Mouse (Mus musculus) liver, embryonic 16.5 days (tissue): ENCODE measurements around the gene Cdc42bpb. TPM values are rescaled to one million over a fixed set of nuclear protein-coding genes. Genes with fewer than 3 reads are reported as not detected.

Source experiments
- ATAC-seq: fragments of 200-750 bp; cut with Nextera tagmentation; 2 replicates; pipeline ENCODE4 v1.8.0; 2017; ENCODE audit warnings: low read depth, mild to moderate bottlenecking, moderate number of reproducible peaks, moderate library complexity
- H3K27ac ChIP-seq: fragments of 300-500 bp; sonication (generic); 2 replicates; pipeline ENCODE4 v1.5.1; 2014; ENCODE audit warnings: mild to moderate bottlenecking, low read length
- H3K27me3 ChIP-seq: fragments of 300-500 bp; sonication (generic); 2 replicates; pipeline ENCODE4 v1.6.1; 2014; ENCODE audit warnings: low read depth, low read length, mixed read lengths; ENCODE audit not compliant: control insufficient read depth, insufficient read depth
- H3K36me3 ChIP-seq: fragments of 300-500 bp; sonication (generic); 2 replicates; pipeline ENCODE4 v1.6.1; 2014; ENCODE audit warnings: mild to moderate bottlenecking; ENCODE audit not compliant: control insufficient read depth, insufficient read depth
- H3K4me1 ChIP-seq: fragments of 300-500 bp; sonication (generic); 2 replicates; pipeline ENCODE4 v1.6.1; 2014; ENCODE audit warnings: low read depth, low read length, mixed read lengths; ENCODE audit not compliant: control insufficient read depth
- H3K4me2 ChIP-seq: fragments of 300-500 bp; sonication (generic); 2 replicates; pipeline ENCODE4 v1.6.1; 2014; ENCODE audit warnings: low read depth, low read length, mixed read lengths
- H3K4me3 ChIP-seq: fragments of 300-500 bp; sonication (generic); 2 replicates; pipeline ENCODE4 v1.5.1; 2014; ENCODE audit warnings: low read depth, mild to moderate bottlenecking, low read length
- H3K9ac ChIP-seq: fragments of 300-500 bp; sonication (generic); 2 replicates; pipeline ENCODE4 v1.6.1; 2014; ENCODE audit warnings: low read depth, low read length
- H3K9me3 ChIP-seq: fragments of 300-500 bp; sonication (generic); replicated peaks from 2 replicates; pipeline ENCODE4 v1.6.1; 2016; ENCODE audit warnings: low read length; ENCODE audit not compliant: control insufficient read depth
- WGBS: fragments of 180-500 bp; shearing (Covaris S2); extraction: QIAGEN DNeasy Blood & Tissue Kit; methylation state at CpG from one replicate; pipeline ENCODE4 v1.1.7; 2014; ENCODE audit not compliant: insufficient replicate concordance; 5-methylcytosine and 5-hydroxymethylcytosine counted together
- polyA plus RNA-seq: library from polyadenylated mRNA; unstranded; fragments of >200 nt; fragmentation: Nextera tagmentation; extraction: Ambion mirVana; gene quantifications from 2 replicates; pipeline ENCODE4 v1.2.1, GENCODE M21; 2015

Gene Cdc42bpb
- polyA plus RNA-seq, 1 experiment from 2014 or later, result 10.1 TPM

DNA sequence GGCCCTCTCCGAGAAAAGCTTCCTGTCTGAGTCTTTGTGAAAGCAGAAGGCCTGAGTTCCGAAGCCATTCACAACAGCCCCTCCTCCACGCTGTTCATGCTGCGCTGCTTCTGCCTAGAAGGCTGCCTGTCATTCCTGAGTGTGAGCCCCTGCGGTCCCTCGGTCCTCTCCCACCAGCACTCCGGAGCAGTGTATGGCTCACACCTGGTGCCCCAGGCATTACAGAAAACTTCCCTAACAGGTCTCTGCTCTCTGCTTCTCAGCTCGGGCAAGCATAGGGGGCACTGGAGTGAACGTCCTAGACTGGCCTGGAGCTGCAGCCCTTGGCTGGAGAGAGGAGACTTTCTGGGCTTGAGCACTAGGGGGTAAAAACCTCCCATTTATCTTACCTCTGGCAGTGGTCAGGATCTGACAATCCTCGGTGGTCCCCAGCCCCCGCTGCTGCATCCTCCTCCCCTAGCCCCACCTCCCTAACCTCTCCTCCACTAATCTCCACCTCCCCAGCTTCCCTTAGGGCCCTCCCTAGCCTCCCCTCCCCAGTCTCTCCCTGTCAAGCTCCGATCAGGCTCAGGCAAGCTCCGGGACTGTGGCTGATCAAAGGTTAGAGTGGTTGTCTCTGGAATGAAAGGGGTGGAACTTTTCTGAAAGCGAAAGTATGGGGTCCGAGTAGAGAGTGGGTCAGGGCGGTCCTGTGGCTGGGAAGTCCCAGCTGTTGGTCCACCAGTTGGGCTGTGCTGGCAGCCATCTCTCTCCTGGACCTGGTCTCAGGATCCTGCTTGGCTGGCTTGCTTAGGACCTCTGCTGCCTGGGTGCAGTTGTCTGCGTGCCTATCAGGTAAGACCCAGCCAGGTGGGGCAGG lies 39.6 kb upstream of the Cdc42bpb start, which contains the start of gene Exoc3l4:
Exoc3l4 (plus strand) TSS at position 97 of the 859 bp plus-strand sequence.
- Histone ChIP-seq H3K36me3 (no peaks in the 10 kb centered on the region), H3K9ac (peak within 1 kb of the TSS; percentile 5), H3K27me3 (peaks cover 6% of the 10 kb centered on the region), H3K4me2 (peak within 1 kb of the TSS; percentile 38), H3K4me3 (peak within 1 kb of the TSS; percentile 55), H3K27ac (peak within 1 kb of the TSS; percentile 74), H3K4me1 (peaks cover 29% of the 10 kb centered on the region), H3K9me3 (no peaks in the 10 kb centered on the region)
- 6% methylated on average over 17 of the region's 17 CpGs for WGBS
- ATAC-seq, result peak; percentile 78

DNA sequence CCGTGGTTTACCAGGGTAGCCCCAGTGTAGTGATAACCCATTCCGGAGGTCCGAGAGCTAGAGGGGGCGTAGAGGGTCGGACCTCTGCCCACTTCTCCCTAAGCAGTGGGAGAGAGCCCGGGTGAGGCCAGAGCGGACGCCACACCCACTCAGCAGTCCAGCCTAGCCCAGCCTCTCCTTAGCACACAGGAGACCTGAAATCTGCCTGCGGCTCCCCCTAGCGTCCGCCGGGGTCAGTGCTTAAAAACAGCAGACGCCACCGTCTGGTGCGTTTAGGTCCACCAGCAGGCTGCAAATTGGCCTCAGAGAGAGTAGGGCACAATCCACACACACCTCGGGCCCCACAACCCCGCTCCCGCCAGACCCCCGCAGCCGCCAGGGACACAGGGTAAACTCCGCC lies 35.8 kb upstream of the Cdc42bpb start:
- Histone ChIP-seq H3K27ac (no peak overlapping the region), H3K9ac (no peak overlapping the region), H3K27me3 (peaks cover 3% of the 10 kb centered on the region; the same call in 1 of the 2 replicates), H3K36me3 (no peaks in the 10 kb centered on the region), H3K4me1 (peaks cover 8% of the 10 kb centered on the region), H3K4me3 (peak overlapping the region; percentile 12; the same call in 1 of the 2 replicates), H3K4me2 (peak overlapping the region; percentile 43), H3K9me3 (no peaks in the 10 kb centered on the region)
- WGBS, result under 1% methylated on average over 21 of the region's 21 CpGs
- peak; percentile 61 for ATAC-seq

DNA sequence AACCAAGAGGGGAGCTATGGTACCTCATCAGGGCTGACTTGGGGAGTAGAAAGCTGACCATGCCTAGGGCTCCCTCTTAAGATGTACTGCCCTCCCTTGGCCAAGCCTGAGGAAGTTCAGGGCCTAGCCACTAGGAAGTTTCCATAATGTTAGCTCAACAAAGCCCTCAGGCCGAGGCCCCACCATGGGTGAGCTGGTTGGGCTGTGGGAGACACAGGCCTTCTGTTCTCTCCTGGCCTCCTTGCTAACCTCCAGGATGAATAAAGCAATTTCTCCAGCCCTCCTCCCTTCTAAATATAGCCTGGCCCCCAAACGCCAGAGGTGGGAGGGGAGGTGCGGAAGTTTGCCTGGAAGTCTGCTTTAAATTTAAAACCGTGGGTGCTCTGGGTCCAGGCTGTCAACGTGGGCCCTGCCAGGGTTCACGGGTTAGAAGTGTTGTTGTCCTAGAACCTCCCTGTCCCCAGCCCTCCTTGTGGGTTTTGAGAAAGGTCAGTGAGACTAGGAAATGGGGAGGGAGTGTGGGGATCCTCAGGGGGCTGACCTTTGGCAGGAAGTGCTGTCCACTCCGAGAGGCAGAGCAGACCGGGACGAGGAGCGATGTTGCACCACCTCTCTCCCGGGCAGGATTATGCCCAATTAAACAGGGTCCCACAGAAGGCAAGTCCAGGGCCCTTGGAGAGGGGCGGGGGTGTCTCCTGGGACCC lies 35.2 kb upstream of the Cdc42bpb start:
- Histone ChIP-seq H3K27me3 (peaks cover 7% of the 10 kb centered on the region; the same call in 1 of the 2 replicates), H3K4me3 (peak overlapping the region; percentile 12; the same call in 1 of the 2 replicates), H3K9me3 (no peaks in the 10 kb centered on the region), H3K4me1 (peaks cover 8% of the 10 kb centered on the region), H3K36me3 (no peaks in the 10 kb centered on the region), H3K27ac (no peak overlapping the region), H3K9ac (no peak overlapping the region), H3K4me2 (peak overlapping the region; percentile 43)
- 28% methylated on average over 12 of the region's 12 CpGs for WGBS
- no peak for ATAC-seq

DNA sequence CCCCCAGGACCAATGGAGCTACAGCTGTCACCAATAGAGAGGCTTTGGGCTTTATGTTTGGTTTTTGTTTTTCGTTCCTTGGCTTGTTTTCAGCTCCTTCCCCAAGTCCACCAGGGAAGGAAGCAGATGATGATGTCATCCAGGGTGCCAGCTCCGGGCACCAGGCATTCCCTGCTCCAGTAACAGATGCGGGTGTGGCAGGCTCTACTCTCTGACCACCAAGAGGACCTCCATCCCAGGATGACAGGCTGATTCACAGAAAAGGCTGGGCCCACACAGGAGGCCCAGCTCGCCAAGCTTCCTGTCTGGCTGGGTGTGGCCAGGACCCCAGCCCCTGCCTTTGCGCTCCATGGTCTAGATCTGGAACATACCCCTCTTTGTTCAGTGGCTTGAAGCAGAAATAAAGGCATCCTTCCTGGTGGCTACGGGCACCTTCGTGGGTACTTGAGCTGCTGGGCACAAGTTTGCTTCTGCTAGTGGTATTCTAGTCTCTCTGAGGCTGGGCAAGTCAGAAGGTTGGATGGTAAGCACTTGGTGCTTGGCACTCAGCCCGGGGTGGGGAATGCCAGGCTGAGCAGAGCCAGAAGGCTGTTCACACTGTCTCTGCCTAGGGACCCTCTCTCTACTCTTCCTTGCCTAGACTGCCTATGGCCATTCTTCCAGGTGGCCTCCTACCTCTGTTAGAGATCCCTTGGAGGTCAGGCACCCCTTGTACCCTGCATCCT lies 34.3 kb upstream of the Cdc42bpb start:
- no peak for ATAC-seq
- Histone ChIP-seq H3K9ac (no peak overlapping the region), H3K4me2 (no peak overlapping the region), H3K4me3 (no peak overlapping the region), H3K4me1 (peaks cover 8% of the 10 kb centered on the region), H3K27ac (no peak overlapping the region), H3K27me3 (peaks cover 16% of the 10 kb centered on the region), H3K9me3 (no peaks in the 10 kb centered on the region), H3K36me3 (no peaks in the 10 kb centered on the region)
- WGBS, result 68% methylated on average over 8 of the region's 8 CpGs

DNA sequence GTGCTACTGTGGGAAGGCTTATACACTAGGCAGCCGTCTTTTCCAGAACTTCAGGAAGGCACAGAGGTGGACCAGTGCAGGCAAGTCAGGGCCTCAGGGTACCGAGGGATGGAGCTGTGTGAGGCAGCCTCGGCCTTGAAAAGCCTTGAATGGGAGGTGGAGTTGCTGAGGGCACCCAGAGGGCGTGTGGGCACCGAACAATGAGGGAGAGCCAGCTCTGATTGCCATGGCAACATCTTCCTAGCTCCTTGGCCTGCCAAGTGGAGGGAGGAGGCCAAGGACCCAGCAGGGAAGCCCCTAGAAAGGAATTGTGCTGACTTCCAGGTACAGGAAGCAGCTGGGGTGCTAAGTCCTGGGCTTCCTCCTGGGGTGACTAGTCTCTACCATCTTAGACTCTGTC lies 32.1 kb upstream of the Cdc42bpb start:
- H3K4me1 ChIP-seq, result peaks cover 8% of the 10 kb centered on the region
- no peak for ATAC-seq
- no peaks in the 10 kb centered on the region for H3K9me3 ChIP-seq
- 46% methylated on average over 5 of the region's 5 CpGs for WGBS
- no peak overlapping the region for H3K27ac ChIP-seq
- H3K4me3 ChIP-seq, result no peak overlapping the region
- H3K4me2 ChIP-seq, result no peak overlapping the region
- H3K36me3 ChIP-seq, result no peaks in the 10 kb centered on the region
- H3K27me3 ChIP-seq, result peaks cover 24% of the 10 kb centered on the region
- no peak overlapping the region for H3K9ac ChIP-seq

DNA sequence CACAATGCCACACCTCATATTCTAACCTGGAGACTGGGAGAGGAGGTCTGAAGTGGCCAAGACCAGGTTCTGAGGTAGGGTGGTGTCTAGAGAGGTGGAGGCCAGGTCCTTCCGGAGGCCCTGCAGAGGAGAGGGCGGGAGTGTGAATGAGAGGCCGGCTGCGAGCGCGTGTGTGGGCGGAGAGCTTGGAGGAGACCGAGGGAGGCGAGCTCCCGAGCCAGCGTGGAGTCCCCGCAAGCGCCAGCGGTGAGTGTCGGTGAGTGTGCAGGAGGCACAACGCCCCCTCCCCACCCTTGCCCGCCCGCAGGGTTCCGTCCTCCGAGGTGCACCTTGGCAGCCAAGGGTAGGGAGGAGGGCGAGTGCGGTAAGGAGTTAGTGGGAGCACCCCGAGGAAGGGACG lies 29.1 kb upstream of the Cdc42bpb start, which contains the start of gene Lbhd2:
Lbhd2 (plus strand) TSS at position 188 of the 400 bp plus-strand sequence.
- Histone ChIP-seq H3K4me2 (no peak within 1 kb of the TSS), H3K36me3 (no peaks in the 10 kb centered on the region), H3K9ac (no peak within 1 kb of the TSS), H3K27ac (no peak within 1 kb of the TSS), H3K4me3 (no peak within 1 kb of the TSS), H3K9me3 (no peaks in the 10 kb centered on the region), H3K27me3 (peaks cover 34% of the 10 kb centered on the region), H3K4me1 (no peaks in the 10 kb centered on the region)
- ATAC-seq, result no peak
- 1% methylated on average over 22 of the region's 24 CpGs for WGBS

DNA sequence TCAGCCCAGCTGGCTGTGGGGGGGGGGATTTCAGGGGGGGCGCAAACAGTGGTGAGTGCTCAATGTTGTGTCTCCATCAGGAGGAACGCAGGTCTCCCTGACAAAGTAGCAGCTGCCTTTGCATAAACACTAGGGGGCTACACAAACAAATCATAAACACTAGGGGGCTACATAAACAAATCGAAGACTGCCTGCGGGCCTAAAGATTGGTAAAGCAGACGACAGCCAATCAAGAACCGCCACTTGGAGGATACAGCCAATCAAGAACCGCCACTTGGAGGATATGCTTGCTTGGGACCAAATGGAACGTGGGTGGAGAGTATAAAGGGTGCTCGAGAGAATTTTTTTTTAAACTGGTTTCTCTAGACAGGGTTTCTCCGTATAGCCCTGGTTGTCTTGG lies 27.4 kb upstream of the Cdc42bpb start:
- Histone ChIP-seq H3K9ac (no peak overlapping the region), H3K4me1 (no peaks in the 10 kb centered on the region), H3K4me2 (no peak overlapping the region), H3K4me3 (no peak overlapping the region), H3K27me3 (peaks cover 34% of the 10 kb centered on the region), H3K36me3 (no peaks in the 10 kb centered on the region), H3K27ac (no peak overlapping the region), H3K9me3 (no peaks in the 10 kb centered on the region)
- 49% methylated on average over 10 of the region's 10 CpGs for WGBS
- no peak for ATAC-seq

DNA sequence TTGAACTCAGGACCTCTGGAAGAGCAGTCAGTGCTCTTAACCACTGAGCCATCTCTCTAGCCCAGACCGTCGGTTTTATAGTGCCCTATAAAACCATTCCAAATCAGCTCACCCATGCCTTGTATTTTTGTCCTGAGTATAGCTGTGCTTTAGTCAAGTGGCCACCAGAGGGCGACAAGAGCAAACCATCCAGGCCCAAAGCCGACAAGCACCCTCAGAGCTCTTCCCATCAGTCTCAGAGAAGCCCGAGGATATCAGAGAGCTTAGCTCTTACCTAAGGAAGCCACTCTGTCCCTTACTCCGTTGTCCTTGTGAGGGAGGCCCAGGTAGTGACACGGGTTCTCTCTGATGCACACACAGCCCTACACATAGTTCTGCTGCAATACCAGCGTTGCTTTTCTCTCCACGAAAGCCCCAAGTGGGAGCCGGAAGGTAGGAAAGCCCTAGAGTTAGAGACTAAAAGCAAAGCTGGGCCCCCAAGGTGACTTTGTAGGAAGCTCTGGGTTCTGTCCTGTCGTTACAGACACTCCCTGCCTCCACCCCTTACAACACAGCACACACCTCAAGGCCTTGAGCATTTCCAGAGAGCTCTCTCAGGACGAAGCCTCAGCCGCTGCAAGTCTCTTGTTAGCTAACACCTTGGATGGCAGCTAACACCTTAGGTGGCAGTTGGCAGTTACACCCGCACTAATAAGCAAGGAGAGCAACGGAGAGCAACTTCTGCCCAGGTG lies 24.1 kb upstream of the Cdc42bpb start:
- no peak overlapping the region for H3K27ac ChIP-seq
- WGBS, result 21% methylated on average over 15 of the region's 15 CpGs
- H3K4me1 ChIP-seq, result no peaks in the 10 kb centered on the region
- no peak; the same call in 1 of the 2 replicates for ATAC-seq
- no peak overlapping the region for H3K9ac ChIP-seq
- H3K4me3 ChIP-seq, result no peak overlapping the region
- H3K9me3 ChIP-seq, result no peaks in the 10 kb centered on the region
- H3K27me3 ChIP-seq, result peaks cover 16% of the 10 kb centered on the region
- H3K36me3 ChIP-seq, result no peaks in the 10 kb centered on the region
- H3K4me2 ChIP-seq, result no peak overlapping the region
